Mouse (Mus musculus) layer of hippocampus, postnatal 14 days (tissue): ENCODE measurements at regions not wholly inside any gene's neighbourhood (a gene's known extent, or its start where the extent isn't known, plus 50 kb on each side); places are given as distances from the start of the nearest gene placed in this dataset.

Experiments
- DNase-seq, 2 experiments: peaks; one replicate each; pipeline ENCODE4 v3.0.0; 2021 to 2022; ENCODE audit warnings: low spot score in 2 of 2, mixed read lengths in 1 of 2

DNA sequence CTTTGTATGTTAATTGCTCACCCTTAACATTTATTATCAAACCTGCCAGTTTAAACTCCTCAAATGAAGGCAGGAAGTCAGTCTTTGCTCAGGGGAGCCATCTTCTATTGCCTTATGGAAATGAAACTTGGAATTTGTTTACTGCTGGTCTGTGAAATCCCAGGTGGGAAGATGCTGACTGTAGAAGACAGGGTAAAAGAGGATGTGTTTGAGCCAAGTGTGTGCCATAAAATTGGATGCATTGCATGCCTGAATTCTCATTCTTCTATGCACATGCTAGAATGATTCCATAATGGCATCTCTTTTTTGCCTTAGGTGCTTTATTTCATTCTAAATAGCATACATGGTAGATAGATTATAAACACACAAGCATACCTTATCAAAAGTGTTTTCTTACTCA lies 1249.9 kb upstream of the Lrrc6 start:
- no peak for DNase-seq

DNA sequence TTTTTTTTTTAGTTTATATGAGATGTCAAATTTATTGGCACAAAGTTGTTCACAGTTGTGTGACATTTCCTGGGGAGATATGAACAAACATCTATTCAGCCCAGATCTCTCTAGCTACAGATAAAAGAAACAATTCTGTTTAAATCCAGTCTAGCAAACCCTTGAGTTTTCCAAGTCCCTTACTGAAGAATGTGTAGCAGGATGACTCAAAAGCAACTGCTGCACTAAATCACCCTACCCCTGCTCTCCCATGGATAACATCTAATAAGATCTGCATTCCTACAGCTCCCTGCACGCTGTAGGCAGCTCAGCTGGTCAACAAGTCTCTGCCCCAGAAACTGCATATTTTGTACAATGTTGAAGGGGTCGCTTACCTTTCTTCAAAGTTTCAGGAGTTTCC lies 1242.6 kb upstream of the Lrrc6 start:
- DNase-seq = no peak

DNA sequence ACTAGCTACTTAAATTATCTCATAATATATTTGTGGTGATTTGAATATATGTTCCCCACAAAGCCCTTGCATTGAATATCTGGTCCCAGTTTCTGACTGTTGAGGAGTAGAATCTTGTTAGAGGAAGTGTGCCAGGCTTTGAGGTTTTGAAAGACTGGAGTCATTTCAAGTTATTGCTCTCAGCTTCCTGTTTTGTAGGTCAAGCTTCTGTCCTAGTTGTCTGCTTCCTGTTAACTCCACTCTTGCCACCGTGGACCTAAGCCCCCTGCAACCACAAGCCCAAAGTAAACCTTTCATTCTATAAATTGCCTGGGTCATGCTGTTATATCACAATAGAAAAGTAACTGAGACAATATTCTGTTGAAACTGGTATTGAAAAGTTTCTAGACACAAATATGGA lies 1232.3 kb upstream of the Lrrc6 start:
- no peak for DNase-seq

DNA sequence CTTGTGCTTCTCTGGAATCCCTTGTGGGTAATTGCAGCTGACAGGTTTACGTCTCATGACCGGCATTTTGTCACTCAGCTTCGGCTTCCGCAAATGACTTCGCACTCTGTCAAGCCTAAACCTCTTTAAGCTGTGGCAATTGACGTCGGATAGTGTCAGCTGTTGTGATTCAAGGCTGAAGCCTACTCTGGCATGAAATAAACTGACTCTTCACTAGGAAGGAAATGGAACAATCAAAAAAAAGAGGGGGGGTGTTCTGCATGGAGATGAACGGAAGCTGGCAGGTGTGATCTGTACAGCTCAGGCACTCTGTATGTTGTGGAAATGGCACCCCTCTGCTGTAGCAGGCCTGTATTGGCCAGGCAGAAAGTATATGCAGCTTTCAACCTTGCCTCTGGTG lies 1228.8 kb upstream of the Lrrc6 start:
- DNase-seq = no peak

DNA sequence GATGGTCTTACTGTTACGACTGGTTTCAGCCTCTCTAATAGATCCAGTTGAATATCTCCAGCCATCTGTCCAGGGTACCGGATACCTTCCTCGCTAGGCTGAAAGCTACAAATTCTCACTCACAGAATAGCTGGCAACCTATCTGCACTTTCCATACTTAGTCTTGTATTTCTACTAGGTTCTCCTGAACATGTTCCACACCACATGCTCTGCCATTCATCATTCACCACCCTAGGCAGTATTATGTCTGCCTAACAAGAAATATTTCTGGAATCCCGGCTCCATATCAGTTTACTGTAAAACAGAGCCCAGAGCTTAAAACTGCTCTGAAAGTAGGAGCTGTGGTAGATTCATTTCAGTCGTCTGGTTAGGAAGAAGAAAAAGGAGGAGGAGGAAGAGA lies 1224.5 kb upstream of the Lrrc6 start:
- peak in 1 of 2 experiments; percentile 6 for DNase-seq

DNA sequence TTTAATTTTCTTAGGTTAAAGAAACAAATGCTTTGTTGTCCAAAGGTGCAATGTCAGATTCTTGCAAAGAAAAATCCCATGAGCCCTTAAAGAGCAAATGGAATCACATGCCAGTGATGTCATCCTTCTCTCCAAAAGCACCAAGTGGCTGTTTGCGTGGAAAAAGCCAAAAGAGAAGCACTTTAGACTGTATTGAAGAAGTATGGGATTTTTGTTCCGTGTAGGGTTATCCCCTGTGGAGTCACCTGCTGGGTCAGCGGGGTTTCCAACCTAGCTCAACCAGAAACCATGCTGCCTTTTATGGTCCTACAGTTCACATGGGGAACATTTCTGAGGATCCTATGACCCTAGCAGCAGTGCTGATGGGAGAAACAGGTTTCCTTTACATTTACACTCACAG lies 1213.5 kb upstream of the Lrrc6 start:
- DNase-seq = no peak

DNA sequence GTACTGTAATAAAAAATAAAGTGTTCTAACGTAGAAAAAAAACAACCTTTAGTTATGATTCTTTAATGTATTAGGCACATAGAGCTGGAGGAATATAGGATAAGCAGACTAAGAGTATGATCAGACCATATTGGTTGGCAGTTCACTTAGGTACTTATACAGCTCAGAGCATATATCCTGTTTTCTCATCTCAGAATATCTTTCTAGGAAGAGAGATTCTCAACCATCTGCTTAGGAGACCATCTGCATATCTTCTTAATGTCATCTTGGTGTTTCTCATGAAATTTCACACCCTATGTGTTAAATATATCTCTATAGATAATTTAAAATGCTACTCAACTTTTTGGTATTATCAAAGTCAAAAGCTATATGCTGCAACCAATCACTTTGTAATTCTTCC lies 1185.4 kb upstream of the Lrrc6 start:
- peak in 1 of 2 experiments; percentile 4 for DNase-seq

DNA sequence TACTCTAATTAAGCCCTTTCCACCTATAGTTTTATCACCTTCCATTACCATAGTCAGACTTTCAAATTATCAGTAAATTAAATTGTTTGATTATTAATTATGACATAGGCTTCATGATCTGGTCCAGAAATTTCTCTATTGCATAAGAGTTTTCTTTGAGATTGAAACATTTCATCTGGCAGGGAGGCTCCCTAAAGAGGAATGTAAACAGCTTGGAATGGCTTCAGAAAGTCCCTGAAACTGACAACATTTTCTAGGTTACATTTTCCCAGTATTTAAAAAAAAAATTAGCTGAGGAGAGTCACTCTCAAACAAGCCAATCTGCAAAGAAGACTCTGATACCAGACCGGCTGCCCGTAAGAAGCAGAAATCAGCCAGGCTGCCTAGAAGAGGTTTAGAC lies 1172.6 kb upstream of the Lrrc6 start:
- DNase-seq = no peak

DNA sequence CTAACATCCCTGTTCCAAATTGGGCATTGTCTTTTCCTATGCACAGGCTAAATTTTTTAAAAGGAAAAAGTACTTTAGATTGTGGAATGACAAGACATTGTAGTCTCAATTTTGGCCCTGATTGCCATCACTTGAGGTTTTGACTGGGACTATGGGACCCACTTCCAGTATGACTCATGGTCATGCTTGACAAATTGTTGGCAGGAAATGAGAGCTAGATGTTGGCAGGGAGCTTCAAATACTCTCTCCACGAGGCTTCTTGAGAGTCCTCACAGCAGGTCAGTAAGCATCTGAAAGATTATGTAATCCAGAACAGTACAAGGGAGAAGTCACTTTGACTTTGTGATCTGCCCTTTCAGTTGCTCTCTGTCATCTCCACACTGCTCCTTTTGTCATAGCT lies 1135.4 kb upstream of the Lrrc6 start:
- DNase-seq = no peak

DNA sequence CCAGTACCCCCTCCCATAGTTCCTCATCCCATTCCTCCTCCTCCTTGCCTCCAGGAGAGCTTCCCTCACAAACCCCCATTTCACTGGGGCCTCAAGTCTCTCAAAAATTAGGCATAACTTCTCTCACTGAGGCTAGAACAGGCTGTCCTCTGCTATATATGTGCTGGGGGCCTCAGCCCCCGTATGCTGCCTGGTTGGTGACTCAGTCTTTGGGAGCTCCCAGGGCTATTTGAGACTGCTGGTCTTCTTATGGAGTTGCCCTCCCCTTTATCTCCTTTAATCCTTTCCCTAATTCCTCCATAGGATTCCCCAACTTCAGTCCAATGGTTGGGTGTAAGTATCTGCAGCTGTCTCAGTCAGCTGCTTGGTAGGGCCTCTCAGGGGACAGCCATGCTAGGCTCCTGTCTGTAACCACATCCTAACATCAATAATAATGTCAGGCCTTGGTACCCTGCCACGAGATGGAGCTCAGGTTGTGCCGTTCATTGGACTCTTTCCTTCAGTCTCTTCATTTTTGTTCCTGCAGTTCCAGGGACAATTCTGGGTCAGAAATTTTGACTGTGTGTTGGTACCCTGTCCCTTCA lies 1126.1 kb upstream of the Lrrc6 start:
- no peak for DNase-seq

DNA sequence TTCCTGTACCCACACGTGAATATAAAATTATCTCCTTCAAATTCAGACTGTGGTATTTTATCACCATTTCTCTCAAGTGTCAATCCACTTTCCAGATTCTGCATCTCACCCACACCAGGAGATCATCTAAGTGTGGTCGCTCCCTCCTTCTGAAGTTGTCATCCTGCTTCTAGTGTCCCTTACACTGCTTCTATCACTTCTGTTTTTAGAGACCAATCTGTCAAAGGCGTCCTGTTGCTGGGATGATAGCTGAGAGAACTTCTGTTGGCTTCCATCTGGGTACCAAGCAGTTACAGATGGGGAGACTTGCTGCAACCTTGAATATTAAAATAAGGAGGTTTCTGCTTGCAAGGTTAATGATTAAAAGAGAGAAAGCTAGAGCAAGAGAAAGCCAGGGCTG lies 1111.2 kb upstream of the Lrrc6 start:
- peak; percentile 17 to 42 for DNase-seq

DNA sequence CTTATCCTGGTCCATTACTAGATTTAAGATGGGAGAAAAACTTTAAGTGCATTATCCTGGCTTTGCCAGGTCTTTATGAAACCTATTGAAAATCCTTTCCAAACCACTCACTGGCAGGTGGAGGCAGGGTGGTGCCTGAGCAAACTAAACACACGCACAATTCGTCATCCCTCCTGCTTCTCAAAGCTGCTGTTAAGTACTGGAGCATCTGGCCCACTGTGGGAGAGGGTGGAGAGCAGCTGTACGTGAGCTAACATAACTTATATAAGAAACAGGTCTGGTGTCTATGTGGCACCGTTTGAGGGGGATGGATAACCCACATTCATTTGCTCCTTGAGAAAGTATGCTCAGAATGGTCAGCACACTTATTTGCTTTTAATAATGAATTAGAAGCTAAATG lies 1097.7 kb upstream of the Lrrc6 start:
- no peak for DNase-seq

DNA sequence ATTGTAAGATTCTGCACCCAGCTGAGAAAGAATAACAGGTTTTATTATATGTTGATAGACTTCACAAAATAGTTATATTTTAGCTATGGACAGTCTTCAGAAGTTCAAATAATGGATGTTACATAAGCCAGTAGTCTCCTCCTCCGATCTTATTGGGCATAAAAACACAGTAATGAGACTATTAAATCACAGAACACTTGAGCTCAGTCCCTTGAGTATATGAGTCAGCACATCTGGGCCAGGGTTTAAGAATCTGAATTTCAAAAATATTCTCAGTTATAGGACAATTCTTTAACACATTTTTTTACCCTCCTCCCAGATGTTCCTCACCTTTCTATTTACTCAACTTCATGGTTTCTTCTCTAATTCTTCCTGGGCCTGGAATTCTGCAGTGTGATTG lies 1075.9 kb upstream of the Lrrc6 start:
- DNase-seq = no peak

DNA sequence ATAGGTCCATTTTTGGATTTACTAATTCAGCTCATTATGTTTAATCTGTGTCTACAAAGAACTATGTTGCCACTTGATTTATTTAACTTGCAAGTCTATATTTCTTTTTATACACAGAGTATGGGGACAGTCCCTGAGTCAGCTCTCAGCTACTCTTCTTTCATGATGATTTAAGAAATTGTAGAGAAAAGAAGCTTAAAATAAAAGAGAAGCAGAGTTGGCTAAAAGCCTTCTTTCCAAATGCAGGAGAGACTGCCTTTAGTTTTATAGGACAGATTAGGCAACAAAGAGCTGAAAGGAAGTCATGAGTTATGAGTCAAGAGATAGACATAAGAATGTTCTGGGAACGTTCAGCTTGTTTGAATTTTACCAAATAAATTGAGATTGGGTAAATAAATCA lies 1070.9 kb upstream of the Lrrc6 start:
- DNase-seq = no peak

DNA sequence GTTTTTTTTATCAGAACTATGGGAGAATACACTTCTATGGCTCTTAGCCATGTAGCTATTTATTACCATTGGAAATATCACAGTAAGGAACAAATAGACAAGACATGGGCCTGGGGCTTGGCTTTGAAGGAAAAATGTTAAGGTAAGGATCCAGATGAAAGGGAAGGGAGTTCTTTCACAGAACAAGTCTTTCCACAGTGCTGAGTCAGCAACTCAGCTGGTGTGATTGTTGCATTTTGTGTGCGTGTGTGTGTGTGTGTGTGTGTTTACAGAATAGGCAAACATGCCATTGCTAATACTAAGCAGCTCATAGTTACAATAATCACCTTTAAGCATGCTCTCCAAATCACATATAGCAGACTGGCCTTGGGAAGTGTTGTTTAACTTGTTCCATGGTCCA lies 1056.6 kb upstream of the Lrrc6 start:
- no peak for DNase-seq

DNA sequence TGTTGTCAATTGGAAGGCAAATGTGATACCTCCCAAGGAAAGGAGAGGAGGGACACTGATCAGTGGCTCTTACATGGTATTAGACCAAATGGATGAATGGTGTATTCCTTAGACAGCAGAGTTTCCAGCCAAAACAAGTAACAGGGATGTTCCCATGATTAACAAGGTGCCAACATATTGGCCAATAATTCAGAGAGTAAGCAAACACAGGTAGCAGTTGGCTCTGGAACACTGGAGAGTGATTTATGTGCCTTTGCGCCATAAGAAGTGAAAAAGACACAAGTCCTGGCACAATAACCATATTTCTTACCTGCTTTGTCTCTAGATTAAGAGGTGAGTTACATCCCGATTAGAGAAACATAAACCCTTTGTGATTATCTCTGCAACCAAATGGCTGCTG lies 1051.2 kb upstream of the Lrrc6 start:
- DNase-seq = no peak

DNA sequence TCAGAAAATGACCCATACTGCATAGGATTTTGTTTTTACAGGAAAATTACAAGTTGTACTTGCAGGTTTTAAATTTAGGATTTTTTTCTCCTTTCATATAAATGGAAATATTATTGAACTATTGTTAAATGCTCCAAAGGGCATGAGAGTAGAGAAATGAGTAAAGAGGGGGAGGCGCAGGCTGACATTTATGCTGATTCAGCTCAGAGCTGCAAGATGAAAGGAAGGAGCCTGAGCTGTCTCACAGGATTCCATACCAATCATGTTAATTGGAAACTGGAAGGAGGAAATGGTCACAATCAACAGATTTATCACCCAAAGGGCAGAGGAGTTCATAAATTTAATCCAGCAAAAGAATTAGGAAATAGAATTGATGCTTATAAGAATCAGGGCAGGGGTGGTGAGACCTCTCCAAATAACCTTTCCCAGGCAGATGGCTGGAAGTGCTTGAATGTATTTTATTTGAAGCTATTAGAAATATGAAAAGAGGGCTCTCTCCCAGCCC lies 1046.2 kb upstream of the Lrrc6 start:
- DNase-seq = no peak

DNA sequence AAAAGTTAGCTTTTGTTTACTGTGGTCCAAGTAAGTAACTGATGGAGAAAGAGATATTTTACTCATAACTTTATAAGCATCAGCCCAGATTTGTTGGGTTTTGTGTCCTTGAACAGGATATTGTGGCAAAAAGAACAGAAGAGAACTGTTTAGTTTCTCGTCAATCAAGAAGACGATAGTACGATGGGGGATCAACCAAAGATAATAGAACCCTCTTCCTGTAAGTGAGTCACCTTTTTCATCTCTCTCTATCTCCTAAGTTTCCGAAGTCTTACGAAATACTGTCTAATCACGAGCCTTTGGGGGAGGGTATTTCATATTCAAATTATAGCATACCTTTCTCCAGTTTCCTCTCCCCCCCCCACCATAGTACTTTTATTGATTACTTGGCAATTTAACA lies 1045.0 kb upstream of the Lrrc6 start:
- DNase-seq = no peak

DNA sequence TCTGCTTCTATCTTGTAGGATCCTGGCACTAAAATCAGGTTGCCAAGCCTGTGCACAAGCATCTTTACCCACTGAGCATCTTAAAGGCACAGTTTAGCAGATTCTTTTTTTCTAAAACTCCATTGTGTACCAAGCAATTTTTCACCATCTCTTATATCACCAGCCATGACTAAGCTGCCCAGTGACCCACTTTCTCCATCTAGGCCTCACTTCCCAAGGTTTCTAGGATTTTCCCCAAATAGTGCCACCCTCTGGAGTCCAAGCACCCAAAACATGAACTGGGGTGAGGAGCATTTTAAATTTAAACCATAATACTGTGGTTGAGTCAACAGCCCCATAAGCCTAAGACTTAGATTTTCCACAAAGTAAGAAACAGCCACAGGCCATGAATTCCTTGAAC lies 1013.0 kb upstream of the Lrrc6 start:
- no peak for DNase-seq

DNA sequence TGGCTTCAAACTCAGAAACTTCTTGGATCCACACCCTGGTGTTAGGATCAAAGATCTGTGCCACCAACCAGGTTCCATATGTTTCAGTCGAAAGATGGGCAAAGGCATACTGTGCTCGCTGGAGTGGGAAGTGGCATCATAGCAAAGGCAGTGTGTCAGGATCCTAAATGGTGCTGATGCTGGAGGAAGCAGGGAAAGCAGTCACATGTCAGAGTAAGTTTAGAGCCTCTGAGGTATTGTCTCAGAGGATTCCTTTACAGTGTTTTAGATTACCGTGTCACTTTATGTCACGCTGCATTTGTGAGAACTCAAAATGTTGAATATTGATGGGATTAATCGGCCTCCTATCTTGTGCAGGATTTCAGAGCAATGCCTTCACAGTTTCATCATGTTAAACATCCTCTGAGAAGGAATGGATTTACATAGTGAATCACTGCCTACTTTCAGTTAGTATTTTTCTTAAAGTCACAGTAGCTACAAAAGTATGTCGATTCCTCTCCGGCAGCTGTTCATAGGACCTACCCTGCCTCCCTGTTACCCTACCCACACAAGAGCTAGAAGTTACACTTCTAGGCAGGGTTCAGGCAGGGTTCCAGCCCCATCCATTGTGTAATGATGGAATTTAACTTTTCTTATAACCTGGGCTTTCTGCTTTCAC lies 994.4 kb upstream of the Lrrc6 start:
- DNase-seq = no peak

DNA sequence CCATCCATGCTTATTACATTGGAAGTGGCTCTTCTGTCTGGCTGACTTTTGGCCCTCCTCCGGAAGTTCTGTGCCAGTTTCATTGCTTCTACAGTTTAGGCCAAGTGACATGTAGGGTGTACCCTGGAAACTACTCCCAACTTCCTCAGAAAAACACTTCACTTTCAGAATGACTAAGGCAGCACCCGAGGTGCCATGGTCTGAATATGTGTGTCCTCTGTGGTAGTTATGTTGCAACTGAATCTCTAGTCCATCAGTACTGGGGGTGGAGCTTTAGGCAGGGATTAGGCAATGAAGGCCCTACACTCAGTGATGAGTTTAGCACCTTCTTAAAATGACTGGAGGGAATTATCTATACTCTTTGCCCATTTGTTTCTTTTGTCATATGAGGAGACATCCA lies 981.0 kb upstream of the Lrrc6 start:
- no peak for DNase-seq

DNA sequence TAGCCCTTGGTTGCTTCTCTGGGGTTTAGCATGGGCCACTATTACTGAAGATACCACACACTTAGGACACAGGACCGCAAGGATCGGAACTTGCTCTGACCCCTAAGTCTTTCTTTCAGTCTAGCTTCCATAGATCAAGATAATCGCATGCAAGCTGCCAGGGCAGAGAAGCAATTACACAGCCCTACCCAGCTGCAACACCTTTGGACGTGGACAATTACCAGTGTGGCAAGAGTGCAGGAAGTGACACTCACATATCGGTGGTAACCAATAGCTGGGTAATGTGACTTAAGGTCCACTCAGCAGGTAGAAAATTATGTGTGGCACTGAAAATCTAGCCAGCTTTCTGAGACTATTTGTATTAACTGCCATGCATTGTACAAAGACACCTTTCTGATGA lies 973.6 kb upstream of the Lrrc6 start:
- no peak for DNase-seq

DNA sequence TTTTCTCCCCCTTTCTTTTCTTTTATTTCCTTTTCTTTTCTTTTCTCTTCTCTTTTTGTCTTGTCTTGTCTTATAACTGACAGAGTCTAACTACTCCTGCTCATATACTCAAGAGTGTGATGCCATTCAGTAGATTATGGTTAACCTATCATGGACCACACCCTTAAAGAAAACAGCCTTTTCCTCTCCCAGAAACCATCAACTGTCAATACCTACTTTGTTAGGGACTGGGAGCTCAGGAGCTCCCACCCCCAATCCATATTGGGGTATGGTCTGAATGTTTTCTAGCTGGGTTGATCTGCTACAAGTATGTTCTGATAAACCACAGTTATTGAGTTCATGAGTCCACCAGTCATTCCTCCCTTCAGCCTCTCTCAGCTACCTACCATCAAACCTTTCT lies 972.3 kb upstream of the Lrrc6 start:
- DNase-seq = no peak
